Mouse (Mus musculus): ENCODE measurements around the gene Abl2.
"Not testable (repeated sequence)": the region's sequence is repeated elsewhere in the genome, so short reads cannot be mapped to it uniquely, and the experiment has no call there.

Gene Abl2

GRCm38 (mm10) chr1:156633095-156633494 is 74.5 kb downstream of the Abl2 start:
- peak; percentile 68 for DNase-seq (ENCODE audit: low read depth, low spot score)

GRCm38 (mm10) chr1:156635148-156635547 is 76.6 kb downstream of the Abl2 start:
- DNase-seq (ENCODE audit: low read depth, low spot score), result no peak

GRCm38 (mm10) chr1:156639455-156639854 is 80.9 kb downstream of the Abl2 start:
- no peak for DNase-seq (ENCODE audit: low read depth, low spot score)

- peak; percentile 54 for DNase-seq (ENCODE audit: low read depth, low spot score)
Measured at GRCm38 (mm10) chr1:156640577-156640976, 82.0 kb downstream of the Abl2 start.

- DNase-seq (ENCODE audit: low read depth, low spot score), result no peak
Measured at GRCm38 (mm10) chr1:156641808-156642207, 83.2 kb downstream of the Abl2 start.

- DNase-seq (ENCODE audit: low read depth, low spot score), result no peak
Measured at GRCm38 (mm10) chr1:156642813-156643212, 84.2 kb downstream of the Abl2 start.

GRCm38 (mm10) chr1:156644061-156644460 is 85.5 kb downstream of the Abl2 start:
- DNase-seq (ENCODE audit: low read depth, low spot score), result no peak

GRCm38 (mm10) chr1:156644780-156645523 is 86.4 kb downstream of the Abl2 start:
- DNase-seq (ENCODE audit: low read depth, low spot score), result no peak

GRCm38 (mm10) chr1:156645971-156646370 is 87.4 kb downstream of the Abl2 start:
- DNase-seq (ENCODE audit: low read depth, low spot score), result no peak

- no peak for DNase-seq (ENCODE audit: low read depth, low spot score)
Measured at GRCm38 (mm10) chr1:156648705-156649104, 90.1 kb downstream of the Abl2 start.

- no peak for DNase-seq (ENCODE audit: low read depth, low spot score)
Measured at GRCm38 (mm10) chr1:156650631-156651030, 92.0 kb downstream of the Abl2 start.

- no peak for DNase-seq (ENCODE audit: low read depth, low spot score)
Measured at GRCm38 (mm10) chr1:156652189-156652822, 93.7 kb downstream of the Abl2 start.

GRCm38 (mm10) chr1:156654735-156655530 is 96.3 kb downstream of the Abl2 start:
- DNase-seq (ENCODE audit: low read depth, low spot score), result no peak

GRCm38 (mm10) chr1:156657523-156657922 is 98.9 kb downstream of the Abl2 start:
- DNase-seq (ENCODE audit: low read depth, low spot score), result no peak

- DNase-seq (ENCODE audit: low read depth, low spot score), result no peak
Measured at GRCm38 (mm10) chr1:156658676-156659075, 100.1 kb downstream of the Abl2 start.

GRCm38 (mm10) chr1:156659906-156660659 is 101.5 kb downstream of the Abl2 start:
- DNase-seq (ENCODE audit: low read depth, low spot score), result no peak

- not testable (repeated sequence) for DNase-seq (ENCODE audit: low read depth, low spot score)
Measured at GRCm38 (mm10) chr1:156660660-156661236, 102.2 kb downstream of the Abl2 start.

GRCm38 (mm10) chr1:156665777-156666176 is 107.2 kb downstream of the Abl2 start:
- DNase-seq (ENCODE audit: low read depth, low spot score), result no peak

GRCm38 (mm10) chr1:156667141-156667926 is 108.7 kb downstream of the Abl2 start:
- DNase-seq (ENCODE audit: low read depth, low spot score), result no peak

GRCm38 (mm10) chr1:156668602-156669001 is 110.0 kb downstream of the Abl2 start:
- DNase-seq (ENCODE audit: low read depth, low spot score), result no peak
